Mouse (Mus musculus) cerebellum, postnatal 36 days (tissue): ENCODE measurements around the gene Btbd18.
A peak's percentile ranks its signal among the peaks of the same experiment; 100 is the strongest.
"Not testable (repeated sequence)": the region's sequence is repeated elsewhere in the genome, so short reads cannot be mapped to it uniquely, and the experiment has no call there.

Experiments
- DNase-seq, 2 experiments: peaks; one replicate each; pipeline ENCODE4 v3.0.0; 2021 to 2022; ENCODE audit warnings: mixed read lengths in 2 of 2

Btbd18 gene

DNA sequence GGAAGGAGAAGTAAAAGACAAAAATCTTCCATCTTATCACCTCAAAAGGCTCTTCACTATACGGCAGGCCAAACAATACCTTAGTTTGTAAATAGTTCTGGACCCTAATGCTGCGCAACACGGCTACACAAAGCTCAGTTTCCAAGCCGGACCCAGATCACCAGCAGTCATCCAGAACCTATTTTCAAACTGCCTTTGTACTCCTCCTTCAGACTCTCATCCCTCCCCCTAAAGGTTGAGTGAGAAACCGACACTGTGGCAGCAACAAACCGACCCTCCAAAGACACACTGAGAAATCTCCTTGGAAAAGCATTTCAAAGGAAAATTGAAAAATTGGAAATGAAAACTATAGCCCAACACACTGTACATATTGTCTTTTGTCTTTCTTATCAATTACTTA lies 10.5 kb upstream of the Btbd18 start:
- DNase-seq = no peak

DNA sequence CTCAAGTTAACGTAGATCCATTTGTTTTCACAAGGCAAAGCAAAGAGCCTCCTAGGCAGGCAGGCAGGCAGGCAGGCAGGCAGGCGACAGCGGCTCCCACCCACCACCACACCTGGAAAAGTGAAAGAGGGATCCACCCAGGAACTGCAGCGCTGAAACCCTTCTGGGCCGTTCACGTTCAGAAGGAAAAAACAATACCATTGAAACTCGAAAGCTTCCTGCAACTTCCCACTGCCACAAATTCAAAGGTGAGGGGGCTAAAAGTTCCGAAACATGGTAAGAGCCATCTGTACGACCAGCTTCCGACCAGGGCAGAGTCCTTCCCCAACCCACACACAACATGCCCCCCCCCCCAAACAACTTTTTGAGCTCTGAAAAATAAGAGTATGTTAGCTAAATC lies 9.2 kb upstream of the Btbd18 start:
- peak in 1 of 2 experiments; percentile 15 for DNase-seq

DNA sequence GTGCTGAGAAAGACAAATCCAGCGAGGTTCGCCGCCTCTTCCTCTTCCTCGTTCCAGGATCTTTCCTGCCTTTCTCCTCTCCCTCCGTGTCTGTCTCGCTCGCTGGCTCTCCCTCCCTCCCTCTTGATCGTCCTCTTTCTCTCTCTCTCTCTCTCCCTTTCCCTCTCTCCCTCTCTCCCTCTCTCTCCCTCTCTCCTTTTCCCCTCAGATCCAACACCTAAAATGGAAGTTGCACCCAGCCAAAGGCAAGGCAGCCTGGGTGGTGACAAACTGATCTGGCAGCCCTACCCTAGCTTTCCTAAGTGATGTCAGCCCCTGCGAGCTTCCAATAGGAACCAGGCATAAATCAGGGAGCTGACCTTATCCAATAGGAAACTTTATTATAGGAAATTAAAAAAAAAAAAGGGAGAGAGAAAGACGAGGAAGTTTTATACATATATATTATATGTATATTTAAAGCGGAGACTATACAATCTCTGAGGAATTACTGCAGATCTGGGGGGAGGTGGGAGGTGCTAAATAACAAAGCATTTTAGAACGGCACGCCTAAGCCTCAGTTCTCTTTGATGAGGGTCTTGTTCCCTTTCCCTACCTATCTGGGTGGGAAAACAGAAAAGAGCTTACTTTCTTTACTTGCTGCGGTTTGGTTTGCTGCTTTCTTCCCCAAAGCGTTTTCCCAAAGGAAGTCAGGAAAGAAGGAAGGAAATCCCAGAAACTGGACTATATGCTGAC lies 8.2 kb upstream of the Btbd18 start, which contains the start of gene Ctnnd1:
Ctnnd1 (minus strand) TSS at position 302 of the 732 bp plus-strand sequence.
- DNase-seq = peak; percentile 81 to 86

DNA sequence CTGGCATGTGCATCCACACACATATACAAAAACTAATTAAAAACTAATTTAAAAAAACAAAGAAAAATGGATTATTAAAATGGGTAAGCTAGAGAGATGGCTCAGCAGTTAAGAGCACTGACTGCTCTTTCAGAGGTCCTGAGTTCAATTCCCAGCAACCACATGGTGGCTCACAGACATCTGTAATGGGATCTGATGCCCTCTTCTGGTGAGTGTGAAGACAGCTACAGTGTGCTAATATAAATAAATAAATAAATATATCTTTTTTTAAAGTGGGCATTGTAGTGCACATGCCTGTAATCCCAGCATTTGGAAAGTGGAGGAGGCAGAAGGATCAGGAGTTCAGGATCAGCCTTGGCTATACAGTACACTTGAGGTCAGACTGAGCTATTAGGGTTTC lies 5.5 kb upstream of the Btbd18 start:
- DNase-seq = no peak

DNA sequence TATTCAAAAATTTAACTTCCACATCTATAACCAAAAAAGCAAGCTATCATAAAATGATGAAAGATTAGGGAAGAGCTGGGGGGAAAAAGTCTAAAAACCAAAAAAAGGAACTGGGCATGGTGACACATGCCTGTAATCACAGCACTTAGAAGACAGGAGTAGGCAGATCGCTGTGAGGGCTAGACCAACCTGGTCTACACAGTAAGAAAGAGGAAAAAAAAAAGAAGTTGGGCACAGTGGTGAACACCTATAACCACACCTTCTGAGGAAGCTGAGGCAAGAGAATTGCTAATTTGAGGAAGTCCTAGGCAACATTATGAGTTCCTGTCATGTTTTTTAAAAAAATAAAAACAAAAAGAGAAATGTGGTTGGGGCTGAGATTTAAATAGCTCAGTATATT lies 3.0 kb upstream of the Btbd18 start:
- DNase-seq = no peak

DNA sequence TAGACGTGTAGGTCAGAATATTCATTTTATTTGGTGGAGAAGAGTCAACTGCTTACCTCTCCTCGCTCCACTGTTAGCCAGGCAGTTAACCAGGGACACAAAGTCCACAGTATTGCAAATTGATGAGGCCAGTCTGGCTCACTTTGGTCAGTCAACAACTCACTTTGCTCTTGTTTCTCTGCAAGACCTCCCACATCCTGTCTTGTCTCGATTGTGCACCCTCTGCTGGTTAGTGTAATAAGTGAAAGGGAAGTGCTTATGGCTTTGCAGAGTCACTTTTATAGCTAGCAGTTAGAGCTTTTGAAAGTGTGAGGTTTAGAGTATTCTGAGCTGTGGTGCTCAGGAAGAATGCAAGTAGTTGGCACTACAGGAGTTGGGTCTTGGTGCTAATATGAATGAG lies 1.4 kb downstream of the Btbd18 start:
- DNase-seq = no peak

DNA sequence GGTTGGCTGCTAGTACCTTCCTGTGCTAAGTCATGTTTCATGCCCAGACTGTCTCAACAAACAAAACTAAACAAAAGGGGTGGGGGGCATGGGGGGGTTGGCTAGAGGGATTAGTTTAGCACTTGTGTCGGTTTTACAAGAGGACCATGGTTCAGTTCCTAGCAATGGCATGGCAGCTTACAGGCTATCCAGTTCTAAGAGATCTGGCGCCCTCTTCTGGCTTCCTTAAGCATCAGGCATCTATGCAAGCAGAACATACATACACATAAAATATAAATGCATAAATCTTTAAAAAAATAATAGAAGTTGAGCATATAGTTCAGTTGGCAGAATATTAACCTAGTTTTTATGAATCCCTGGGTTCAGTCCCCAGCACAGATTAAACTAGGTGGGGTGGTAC lies 4.0 kb downstream of the Btbd18 start:
- DNase-seq = peak; percentile 28 to 38

DNA sequence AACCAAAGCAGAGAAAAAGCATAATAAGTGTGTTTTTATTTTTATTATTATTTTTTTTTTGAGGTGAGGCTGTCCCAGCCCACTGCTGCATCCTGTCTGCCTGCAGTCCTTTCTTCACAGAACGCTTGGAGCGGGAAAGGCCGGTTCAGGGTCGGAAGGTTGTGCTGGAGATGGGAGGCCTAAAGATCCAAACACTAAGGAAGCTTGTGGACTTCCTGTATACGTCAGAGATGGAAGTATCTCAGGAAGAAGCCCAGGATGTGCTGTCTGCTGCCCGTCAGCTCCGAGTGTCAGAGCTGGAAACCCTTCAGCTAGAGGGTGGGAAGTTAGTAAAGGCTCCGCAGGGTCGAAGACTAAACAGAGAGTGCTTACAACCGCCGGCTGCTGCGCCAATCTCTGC lies 7.2 kb downstream of the Btbd18 start:
- DNase-seq = no peak

DNA sequence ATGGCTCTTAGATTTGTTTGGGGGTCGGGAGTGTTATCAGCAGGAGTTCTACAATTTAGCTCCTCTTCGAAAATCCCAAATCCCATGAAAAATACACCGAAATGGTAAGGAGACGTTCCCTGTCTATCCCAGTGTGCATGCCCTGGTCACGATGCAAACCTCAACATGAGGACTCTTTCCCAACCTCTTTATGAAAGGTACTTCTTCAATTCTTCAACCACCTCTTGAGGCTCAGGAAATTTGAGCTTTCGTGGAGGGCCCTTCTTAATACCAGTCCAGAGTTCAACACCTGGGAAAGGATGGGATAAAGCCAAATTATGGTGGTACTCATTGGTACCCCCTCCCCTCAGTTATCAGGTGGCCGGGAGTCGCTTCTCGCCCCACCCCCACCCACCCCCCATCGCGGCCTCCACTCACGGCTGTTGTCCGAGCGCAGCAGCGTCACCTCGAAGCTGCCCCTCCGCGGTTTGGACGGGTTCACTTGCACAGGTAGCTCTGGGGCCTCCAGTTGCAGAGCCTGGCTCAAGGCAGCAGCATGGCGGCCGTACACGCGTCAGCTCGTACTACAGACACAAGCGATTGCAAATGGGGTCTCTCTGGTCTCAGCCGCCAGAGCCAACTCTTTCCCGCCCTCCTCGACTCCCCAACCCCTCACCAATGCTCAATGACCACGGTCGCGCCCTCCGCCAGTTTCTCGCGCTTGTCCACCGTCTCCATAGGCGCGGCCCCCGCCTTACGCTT lies 11.1 kb downstream of the Btbd18 start:
- DNase-seq = peak; percentile 39 to 48

DNA sequence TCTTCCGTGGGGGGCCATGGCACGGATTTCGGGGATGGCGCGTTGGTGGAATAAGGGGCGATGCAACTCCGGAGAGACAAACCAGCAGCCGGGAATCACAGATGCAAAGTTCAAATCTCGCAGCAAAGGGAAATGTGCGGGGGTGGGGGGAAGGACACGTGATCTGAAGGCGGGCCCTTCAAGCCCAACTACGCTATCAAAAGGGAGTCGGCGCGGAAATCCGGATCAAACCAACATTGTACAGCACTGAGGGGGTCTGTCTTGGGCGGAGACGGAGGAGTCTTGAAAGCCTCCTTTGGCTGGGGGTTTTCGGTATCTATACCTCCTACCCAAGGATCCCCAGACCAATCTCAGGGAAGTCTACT lies 11.7 kb downstream of the Btbd18 start, which contains the start of gene Selenoh:
Selenoh (minus strand) TSS at position 202 of the 365 bp plus-strand sequence.
- peak; percentile 76 to 77 for DNase-seq

DNA sequence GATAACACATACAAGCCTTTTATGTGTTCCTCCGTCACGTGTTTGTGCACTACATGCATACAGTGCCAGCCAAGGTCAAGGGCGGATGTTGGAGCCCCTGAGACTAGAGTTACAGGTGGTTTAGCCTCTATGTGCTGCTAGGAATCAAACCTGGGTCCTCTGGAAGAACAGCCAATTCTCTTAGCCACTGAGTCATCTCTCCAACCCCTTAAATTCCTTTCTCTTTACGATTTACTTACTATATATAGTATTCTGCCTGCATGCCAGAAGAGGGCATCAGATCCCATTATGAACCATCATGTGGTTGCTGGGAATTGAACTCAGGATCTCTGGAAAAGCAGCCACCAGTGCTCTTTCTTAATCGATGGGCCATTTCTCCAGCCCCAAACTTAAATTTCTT lies 12.7 kb downstream of the Btbd18 start:
- DNase-seq = not testable (repeated sequence)

DNA sequence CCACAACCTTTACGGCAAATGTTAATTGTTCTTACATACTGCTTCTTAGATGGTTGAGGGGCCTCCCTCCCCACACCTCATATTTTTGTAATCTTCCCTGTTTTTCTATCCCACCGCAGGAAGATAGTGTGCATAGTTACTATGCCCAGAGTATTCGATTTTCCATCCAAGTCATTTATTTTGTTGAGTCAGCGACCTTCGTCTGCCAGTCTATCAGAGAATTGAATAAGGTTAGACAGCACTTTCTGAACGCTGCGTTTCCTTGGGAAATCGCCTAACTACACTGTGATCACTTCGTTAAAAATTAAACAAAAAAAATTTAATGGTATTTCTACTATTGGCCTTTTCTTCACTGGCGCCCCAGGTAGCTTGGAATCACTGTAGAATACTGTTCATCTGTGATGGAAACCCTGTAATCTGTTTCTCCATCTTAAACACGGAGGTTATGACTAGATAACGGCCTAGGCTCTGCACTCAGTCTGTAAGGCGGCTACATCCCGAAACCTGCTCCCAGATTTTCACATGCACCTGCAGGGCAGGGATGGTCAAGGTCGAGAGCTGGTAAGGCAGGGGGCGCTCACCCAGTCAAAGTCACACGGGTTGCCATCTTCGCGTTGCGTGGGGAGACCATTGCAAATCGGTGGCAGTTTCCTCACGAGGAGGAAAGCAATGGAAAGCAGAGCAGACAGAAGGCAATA lies 18.5 kb downstream of the Btbd18 start:
- no peak for DNase-seq

DNA sequence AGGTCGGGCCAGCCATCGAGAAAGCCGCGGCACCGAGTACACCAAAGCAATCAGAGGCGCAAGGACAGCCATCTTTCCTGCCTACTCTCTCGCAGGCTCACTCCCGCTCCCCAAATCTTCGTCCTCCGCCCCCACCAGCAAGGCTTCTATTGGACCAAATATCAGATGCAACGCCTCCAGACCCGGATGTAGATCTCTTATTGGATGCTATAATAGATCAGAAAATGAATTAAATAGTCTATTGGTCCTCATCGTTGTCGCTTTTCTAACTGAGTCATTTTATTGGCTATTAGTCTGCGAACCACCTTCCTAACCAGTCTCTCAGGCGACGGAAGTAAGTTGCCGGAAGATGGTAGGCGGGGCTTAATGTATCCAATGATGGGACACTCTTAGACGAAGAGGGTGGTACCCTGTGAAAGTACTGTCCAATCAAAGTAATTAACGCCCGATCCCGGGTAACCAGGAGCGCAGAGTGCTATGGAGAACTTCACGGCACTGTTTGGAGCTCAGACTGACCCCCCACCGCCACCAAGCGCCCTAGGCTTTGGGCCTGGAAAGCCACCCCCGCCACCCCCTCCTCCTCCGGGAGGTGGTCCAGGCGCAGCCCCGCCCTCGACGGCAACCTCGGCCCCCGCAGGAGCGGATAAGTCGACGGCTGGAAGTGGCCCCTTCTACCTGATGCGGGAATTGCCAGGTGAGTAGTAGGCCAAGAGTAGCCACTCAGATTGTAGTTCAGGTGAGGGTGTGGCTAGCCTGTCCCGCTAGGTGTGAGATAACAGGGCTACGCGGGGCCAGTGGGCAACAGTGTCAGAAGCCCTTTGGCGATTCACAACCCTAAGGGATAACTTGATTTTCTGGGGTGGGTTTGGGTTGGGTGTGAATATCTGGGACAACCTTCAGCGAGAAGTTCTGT lies 19.3 kb downstream of the Btbd18 start, which contains the start of the genes Gm28635 and Med19:
Gm28635 (minus strand) TSS at position 74 of the 913 bp plus-strand sequence.
Med19 (plus strand) TSS at position 435 of the 913 bp plus-strand sequence.
- DNase-seq = peak; percentile 87 to 92

DNA sequence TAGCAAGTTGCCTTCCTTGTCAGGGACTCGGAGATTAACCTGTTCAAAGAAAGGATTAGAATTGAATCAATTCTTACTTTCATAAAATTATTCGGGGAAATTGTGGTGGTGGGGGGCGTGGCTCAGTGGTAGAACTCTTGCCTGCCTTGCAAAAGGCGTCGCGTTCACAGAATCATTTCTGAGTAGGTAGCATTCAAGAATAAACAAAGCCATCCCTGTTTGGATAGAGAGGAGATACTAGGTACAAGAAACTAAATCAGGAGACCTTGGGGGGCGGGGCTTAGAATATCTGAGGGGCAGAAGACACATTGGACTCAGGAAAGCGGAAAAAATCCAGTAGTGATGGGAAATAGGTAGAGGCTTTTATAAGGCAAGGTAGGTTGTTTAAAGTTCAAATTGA lies 20.1 kb downstream of the Btbd18 start, which contains the start of gene Tmx2:
Tmx2 (minus strand) TSS at position 125 of the 400 bp plus-strand sequence.
- DNase-seq = no peak

DNA sequence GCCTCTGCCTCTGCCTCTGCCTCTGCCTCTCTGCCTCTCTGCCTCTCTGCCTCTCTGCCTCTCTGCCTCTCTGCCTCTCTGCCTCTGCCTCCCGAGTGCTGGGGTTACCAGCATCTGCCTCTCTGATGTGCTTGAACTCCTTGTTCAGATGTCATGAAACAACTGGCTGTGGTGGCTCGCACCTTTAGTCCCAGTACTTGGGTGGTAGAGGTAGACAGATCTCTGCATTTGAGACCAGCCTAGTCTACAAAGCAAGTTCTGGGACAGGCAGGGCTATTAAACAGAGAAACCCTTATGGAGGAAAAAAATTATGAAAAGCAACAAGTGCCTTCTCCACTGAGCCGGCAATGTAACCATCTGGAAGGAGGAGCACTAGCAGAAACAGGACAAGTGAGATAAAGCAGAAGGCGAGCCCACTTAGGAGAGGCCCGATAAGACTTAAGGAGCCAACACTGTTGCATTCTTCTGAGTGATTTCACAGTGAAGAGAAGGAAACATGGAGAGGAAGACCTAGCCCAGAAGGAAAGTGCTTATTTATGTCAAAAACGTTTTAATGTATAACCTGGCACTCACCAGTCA lies 23.8 kb downstream of the Btbd18 start:
- DNase-seq = no peak

DNA sequence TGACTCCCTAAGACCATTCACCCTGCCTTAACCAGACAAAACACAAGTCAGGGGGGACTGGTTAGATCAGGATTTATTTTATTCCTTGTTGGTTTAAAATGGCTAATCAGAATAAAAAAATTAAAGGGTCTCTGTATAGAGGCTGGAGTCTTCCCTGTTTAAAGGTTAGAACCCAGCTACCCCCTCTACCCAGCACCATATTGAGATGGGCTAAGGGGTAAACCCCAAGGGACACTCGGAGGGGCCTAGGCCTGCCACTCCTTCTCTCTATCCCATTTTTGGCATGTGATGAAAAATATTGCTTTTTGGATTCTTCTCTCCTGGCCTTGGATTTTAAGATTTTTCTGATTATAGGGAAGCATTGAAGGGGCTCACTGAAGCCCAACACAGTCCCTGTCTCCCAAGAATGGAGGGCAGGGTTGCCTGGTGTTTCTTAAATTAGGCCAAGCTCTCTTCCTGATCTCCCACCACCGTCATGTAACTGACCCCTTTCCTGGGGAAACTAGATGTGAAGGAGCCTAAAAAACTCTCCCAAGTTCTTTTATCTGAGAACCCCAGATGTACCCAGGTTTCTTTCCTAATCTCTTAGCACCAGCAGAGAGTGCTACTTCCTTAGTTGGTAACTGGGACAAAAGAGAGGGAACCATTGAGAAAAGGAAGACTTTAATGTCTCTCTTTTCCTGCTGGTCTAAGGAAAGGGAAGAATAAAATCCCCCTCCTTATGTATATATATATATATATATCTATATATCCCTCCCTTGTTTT lies 29.4 kb downstream of the Btbd18 start:
- DNase-seq = no peak

DNA sequence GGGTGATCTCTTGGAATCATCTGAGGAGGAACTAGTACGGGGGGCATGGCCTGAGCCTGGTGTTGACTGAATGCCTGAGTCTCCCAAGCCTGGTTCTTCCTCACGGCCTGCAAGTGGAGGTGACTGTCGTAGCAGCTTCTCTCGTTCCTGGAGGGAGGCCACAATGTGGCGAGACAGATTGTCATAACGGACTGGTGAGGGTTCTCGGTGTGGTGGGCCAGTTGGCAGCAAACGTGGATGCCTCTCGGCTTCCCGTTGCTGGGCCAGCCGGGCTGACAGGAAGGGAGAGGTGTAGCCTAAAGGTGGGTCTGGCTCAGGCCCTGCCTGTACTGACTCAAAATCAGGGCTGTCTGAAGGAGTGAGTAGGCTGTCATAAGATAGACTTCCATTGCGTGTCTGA lies 31.2 kb downstream of the Btbd18 start:
- peak; percentile 30 to 48 for DNase-seq

DNA sequence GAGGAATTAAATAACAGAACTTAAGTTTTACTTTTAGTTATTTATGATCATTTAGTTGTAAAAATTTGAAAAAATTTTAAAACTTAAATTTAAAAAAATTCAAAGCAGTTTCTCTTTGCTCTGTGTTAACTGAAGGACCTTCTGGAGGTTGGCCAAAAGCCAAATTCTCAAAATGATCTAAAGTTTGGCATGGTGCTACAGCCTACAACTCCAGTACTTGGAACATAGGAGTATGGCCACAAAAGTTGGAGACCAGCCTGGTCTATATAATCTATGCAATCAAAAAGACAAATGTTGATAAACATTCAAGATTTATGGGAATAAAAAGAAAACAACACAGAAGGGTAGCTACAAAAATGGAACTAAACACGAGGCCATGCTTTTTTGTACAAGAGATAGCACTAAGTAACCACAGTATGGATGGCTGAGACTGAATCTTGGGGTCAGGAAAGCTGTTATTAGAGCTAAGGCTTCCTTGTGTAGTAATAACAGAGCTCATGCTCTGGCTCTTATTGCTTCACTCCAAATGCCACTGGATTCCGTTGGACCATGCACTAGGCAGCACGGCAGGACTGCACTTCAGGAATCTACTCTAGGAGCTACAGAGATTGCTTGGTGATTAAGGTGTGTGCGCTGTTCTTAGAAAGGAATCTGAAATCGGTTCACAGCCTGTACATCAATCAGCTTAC lies 36.3 kb downstream of the Btbd18 start:
- no peak for DNase-seq

DNA sequence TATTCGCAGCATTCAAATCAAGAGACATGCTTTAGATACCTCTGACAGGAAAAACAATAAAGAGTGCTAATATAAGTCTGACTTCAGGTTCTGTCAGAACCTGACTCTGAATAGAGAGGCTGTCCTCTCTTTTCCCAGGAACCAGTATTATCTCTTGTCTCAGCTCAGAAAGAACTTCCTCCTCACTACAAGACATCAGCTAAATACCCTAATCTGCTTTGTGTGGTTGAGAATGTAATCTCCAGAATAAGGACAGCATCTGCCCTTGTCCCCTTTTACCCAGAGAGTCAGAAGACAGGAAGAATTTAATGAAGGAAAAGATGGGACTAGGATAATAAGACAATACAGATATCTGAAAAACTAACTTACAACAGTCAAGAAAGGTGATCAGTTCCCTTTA lies 44.6 kb downstream of the Btbd18 start:
- DNase-seq = no peak

DNA sequence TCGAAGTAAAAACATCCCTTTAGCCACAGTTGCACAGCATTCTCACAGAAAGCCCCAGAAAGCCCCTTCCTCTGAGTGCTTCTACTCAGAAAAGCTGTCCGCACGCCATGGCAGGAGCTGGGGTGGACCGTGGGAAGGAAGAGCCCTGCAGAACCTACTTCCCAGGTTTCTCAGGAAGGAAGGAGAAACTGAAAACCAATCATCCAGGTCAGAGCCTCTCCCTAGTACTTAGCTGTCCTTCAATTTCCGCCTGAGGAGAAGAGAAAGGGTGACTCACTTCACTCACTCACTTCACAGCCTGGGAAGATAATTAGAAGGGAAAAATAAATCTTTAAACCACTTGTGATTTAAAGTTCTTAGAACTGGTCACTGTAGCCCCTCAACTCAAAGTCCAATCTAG lies 45.5 kb downstream of the Btbd18 start:
- no peak for DNase-seq
